Mouse (Mus musculus): ENCODE measurements around the gene Upf1. TPM values are rescaled to one million over a fixed set of nuclear protein-coding genes. Genes with fewer than 3 reads are reported as not detected.

Upf1 gene
- polyA plus RNA-seq (2016; fragmentation: Nextera tagmentation; extraction: Ambion mirVana), result 34.2 and 34.3 TPM in 2 replicates

GRCm38 (mm10) chr8:70353194-70353817 lies at the start of gene Upf1:
Gene Upf1 (minus strand): TSS chr8:70353278.
- Histone ChIP-seq H3K4me1 (peaks cover 45% of the 10 kb centered on the region), H3K9me3 (replicated peaks) (no peaks in the 10 kb centered on the region), H3K9ac (peak within 1 kb of the TSS; percentile 99), H3K36me3 (peaks cover 17% of the 10 kb centered on the region), H3K4me3 (peak within 1 kb of the TSS; percentile 100), H3K27me3 (no peaks in the 10 kb centered on the region), H3K4me2 (replicated peaks) (peak within 1 kb of the TSS; percentile 90), H3K27ac (peak within 1 kb of the TSS; percentile 86)
- under 1% methylated on average over 60 of the region's 69 CpGs for WGBS
- ATAC-seq (ENCODE audit: low FRiP score), result peak; percentile 91

- Histone ChIP-seq H3K36me3 (peaks cover 13% of the 10 kb centered on the region; the same call in 1 of the 2 replicates), H3K9me3 (replicated peaks) (no peaks in the 10 kb centered on the region), H3K4me3 (no peak overlapping the region), H3K4me1 (no peaks in the 10 kb centered on the region; the same call in 1 of the 2 replicates), H3K27ac (no peak overlapping the region), H3K4me2 (replicated peaks) (no peak overlapping the region), H3K9ac (no peak overlapping the region), H3K27me3 (no peaks in the 10 kb centered on the region)
- 85% methylated on average over 16 of the region's 16 CpGs for WGBS
- ATAC-seq (ENCODE audit: low FRiP score), result no peak
Measured at GRCm38 (mm10) chr8:70397611-70398563, 44.8 kb upstream of the Upf1 start.

- no peak overlapping the region for H3K27ac ChIP-seq
- H3K9ac ChIP-seq, result 0 out of 2 replicates have a peak overlapping the region, but pooled peaks have one; percentile 8
- no peaks in the 10 kb centered on the region; the same call in 1 of the 2 replicates for H3K4me1 ChIP-seq
- no peaks in the 10 kb centered on the region for H3K9me3 ChIP-seq (replicated peaks)
- 81% methylated on average over 5 of the region's 5 CpGs for WGBS
- H3K4me2 ChIP-seq (replicated peaks), result no peak overlapping the region
- peaks cover 16% of the 10 kb centered on the region for H3K36me3 ChIP-seq
- H3K4me3 ChIP-seq, result no peak overlapping the region
- ATAC-seq (ENCODE audit: low FRiP score), result no peak
- no peaks in the 10 kb centered on the region for H3K27me3 ChIP-seq
Measured at GRCm38 (mm10) chr8:70396184-70396583, 43.1 kb upstream of the Upf1 start.

- 0 out of 2 replicates have a peak overlapping the region, but pooled peaks have one; percentile 8 for H3K9ac ChIP-seq
Measured at GRCm38 (mm10) chr8:70395649-70396048, 42.6 kb upstream of the Upf1 start.

GRCm38 (mm10) chr8:70394269-70394998 lies 41.4 kb upstream of the Upf1 start:
- Histone ChIP-seq H3K27ac (no peak overlapping the region), H3K9ac (no peak overlapping the region), H3K4me3 (no peak overlapping the region), H3K27me3 (no peaks in the 10 kb centered on the region), H3K4me1 (no peaks in the 10 kb centered on the region; the same call in 1 of the 2 replicates), H3K4me2 (replicated peaks) (no peak overlapping the region), H3K9me3 (replicated peaks) (no peaks in the 10 kb centered on the region), H3K36me3 (peaks cover 27% of the 10 kb centered on the region)
- WGBS, result 90% methylated on average over 8 of the region's 8 CpGs
- ATAC-seq (ENCODE audit: low FRiP score), result no peak

More at GRCm38 (mm10) chr8:70395649-70396048, 42.6 kb upstream of the Upf1 start:
- Histone ChIP-seq H3K4me3 (no peak overlapping the region), H3K36me3 (peaks cover 20% of the 10 kb centered on the region), H3K9me3 (replicated peaks) (no peaks in the 10 kb centered on the region), H3K4me2 (replicated peaks) (no peak overlapping the region), H3K27me3 (no peaks in the 10 kb centered on the region), H3K27ac (0 out of 2 replicates have a peak overlapping the region, but pooled peaks have one; percentile 12), H3K4me1 (no peaks in the 10 kb centered on the region; the same call in 1 of the 2 replicates)
- 79% methylated on average over 5 of the region's 5 CpGs for WGBS
- ATAC-seq (ENCODE audit: low FRiP score), result no peak

- 85% methylated on average over 5 of the region's 5 CpGs for WGBS
- Histone ChIP-seq H3K4me2 (replicated peaks) (no peak overlapping the region), H3K27ac (no peak overlapping the region), H3K4me3 (no peak overlapping the region), H3K4me1 (no peaks in the 10 kb centered on the region; the same call in 1 of the 2 replicates), H3K36me3 (peaks cover 33% of the 10 kb centered on the region), H3K27me3 (no peaks in the 10 kb centered on the region), H3K9ac (no peak overlapping the region), H3K9me3 (replicated peaks) (no peaks in the 10 kb centered on the region)
- ATAC-seq (ENCODE audit: low FRiP score), result no peak
Measured at GRCm38 (mm10) chr8:70393087-70393486, 40.0 kb upstream of the Upf1 start.

- no peak for ATAC-seq (ENCODE audit: low FRiP score)
- WGBS, result 93% methylated on average over 2 of the region's 2 CpGs
- H3K9ac ChIP-seq, result no peak overlapping the region
- H3K4me3 ChIP-seq, result no peak overlapping the region
- no peak overlapping the region for H3K4me2 ChIP-seq (replicated peaks)
- H3K27ac ChIP-seq, result no peak overlapping the region
- H3K27me3 ChIP-seq, result no peaks in the 10 kb centered on the region
- H3K36me3 ChIP-seq, result peaks cover 55% of the 10 kb centered on the region
- H3K4me1 ChIP-seq, result no peaks in the 10 kb centered on the region
- H3K9me3 ChIP-seq (replicated peaks), result no peaks in the 10 kb centered on the region
Measured at GRCm38 (mm10) chr8:70389678-70390077, 36.6 kb upstream of the Upf1 start.

GRCm38 (mm10) chr8:70383287-70383686 lies 30.2 kb upstream of the Upf1 start:
- Histone ChIP-seq H3K4me2 (replicated peaks) (no peak overlapping the region), H3K9ac (no peak overlapping the region), H3K27me3 (peaks cover 28% of the 10 kb centered on the region), H3K9me3 (replicated peaks) (no peaks in the 10 kb centered on the region), H3K4me3 (no peak overlapping the region), H3K4me1 (no peaks in the 10 kb centered on the region), H3K36me3 (peaks cover 33% of the 10 kb centered on the region), H3K27ac (no peak overlapping the region)
- ATAC-seq (ENCODE audit: low FRiP score), result peak; percentile 38; the same call in 1 of the 2 replicates
- 46% methylated on average over 3 of the region's 3 CpGs for WGBS

- 88% methylated on average over 12 of the region's 12 CpGs for WGBS
- H3K27me3 ChIP-seq, result peaks cover 60% of the 10 kb centered on the region
- H3K27ac ChIP-seq, result no peak overlapping the region
- no peak overlapping the region for H3K4me2 ChIP-seq (replicated peaks)
- H3K4me1 ChIP-seq, result peaks cover 13% of the 10 kb centered on the region
- H3K4me3 ChIP-seq, result no peak overlapping the region
- H3K36me3 ChIP-seq, result peaks cover 3% of the 10 kb centered on the region
- ATAC-seq (ENCODE audit: low FRiP score), result no peak
- no peak overlapping the region for H3K9ac ChIP-seq
- H3K9me3 ChIP-seq (replicated peaks), result no peaks in the 10 kb centered on the region
Measured at GRCm38 (mm10) chr8:70380069-70380468, 27.0 kb upstream of the Upf1 start.

- no peaks in the 10 kb centered on the region for H3K36me3 ChIP-seq
- WGBS, result 18% methylated on average over 15 of the region's 15 CpGs
- H3K4me2 ChIP-seq (replicated peaks), result no peak overlapping the region
- H3K4me3 ChIP-seq, result no peak overlapping the region
- no peak for ATAC-seq (ENCODE audit: low FRiP score)
- no peak overlapping the region for H3K27ac ChIP-seq
- peaks cover 30% of the 10 kb centered on the region for H3K4me1 ChIP-seq
- H3K27me3 ChIP-seq, result peaks cover 86% of the 10 kb centered on the region
- H3K9ac ChIP-seq, result no peak overlapping the region
- no peaks in the 10 kb centered on the region for H3K9me3 ChIP-seq (replicated peaks)
Measured at GRCm38 (mm10) chr8:70377049-70377448, 24.0 kb upstream of the Upf1 start.

GRCm38 (mm10) chr8:70376275-70376741 lies 23.2 kb upstream of the Upf1 start:
- 0 out of 2 replicates have a peak overlapping the region, but pooled peaks have one; percentile 23 for H3K9ac ChIP-seq
- peaks cover 30% of the 10 kb centered on the region for H3K4me1 ChIP-seq
- no peak for ATAC-seq (ENCODE audit: low FRiP score)
- H3K9me3 ChIP-seq (replicated peaks), result no peaks in the 10 kb centered on the region
- no peak overlapping the region for H3K27ac ChIP-seq
- no peaks in the 10 kb centered on the region for H3K36me3 ChIP-seq
- H3K4me2 ChIP-seq (replicated peaks), result no peak overlapping the region; the same call in 1 of the 2 replicates
- WGBS, result 7% methylated on average over 37 of the region's 37 CpGs
- H3K27me3 ChIP-seq, result peaks cover 92% of the 10 kb centered on the region
- H3K4me3 ChIP-seq, result no peak overlapping the region

Data from hindbrain, embryonic 12.5 days (tissue).